28 mouse cellular contexts compared by ENCODE assay signal in the genomic region with DNA sequence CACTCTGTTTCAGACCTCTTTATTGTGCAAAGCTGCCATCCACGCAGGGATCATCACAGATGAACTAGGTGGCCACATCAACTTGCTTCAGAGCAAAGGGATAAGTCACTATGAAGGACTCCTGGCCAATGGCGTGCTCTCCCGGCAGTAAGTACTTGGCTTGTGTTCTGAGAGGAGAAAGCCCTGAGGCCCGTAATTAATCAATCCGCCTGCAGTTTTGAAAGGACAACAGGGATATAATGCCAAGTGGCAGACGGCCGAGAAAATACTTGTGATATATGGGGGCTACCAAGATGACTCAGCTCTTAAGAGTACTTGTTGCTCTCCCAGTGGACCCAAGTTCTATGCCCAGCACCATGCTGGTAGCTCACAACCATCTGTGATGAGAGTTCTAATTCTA. TPM values are rescaled to one million over a fixed set of nuclear protein-coding genes. Genes with fewer than 3 reads are reported as not detected.
DNase-seq lines count a peak whose midpoint lies in the region; ATAC-seq lines count a peak whose summit lies in the region.
"Had no signal": no experiment of that assay in that cellular context is flagged by ENCODE, and none has a peak within 500 bp of the region (broad histone marks: within the 10 kb centered on the region; RNA-seq: fewer than 3 reads in every experiment).

No protein-coding gene starts in this region.

- ATAC-seq in kidney, embryonic 15.5 days (replicated peaks; ENCODE audit: low FRiP score) = no peak
- ATAC-seq: forebrain, embryonic 15.5 days; midbrain, embryonic 13.5 days had no signal

- H3K9me3 ChIP-seq in kidney, embryonic 15.5 days (replicated peaks) = no peaks in the 10 kb centered on the region
- H3K9me3 ChIP-seq: embryonic facial prominence, embryonic 12.5 days; forebrain, embryonic 15.5 days; heart, embryonic 10.5 days; midbrain, embryonic 13.5 days had no signal

- no peaks in the 10 kb centered on the region for H3K4me1 ChIP-seq in kidney, embryonic 15.5 days
- H3K4me1 ChIP-seq: embryonic facial prominence, embryonic 12.5 days; forebrain, embryonic 15.5 days; heart, embryonic 10.5 days; midbrain, embryonic 13.5 days had no signal

- H3K4me3 ChIP-seq in kidney, embryonic 15.5 days (replicated peaks) = no peak overlapping the region
- H3K4me3 ChIP-seq: embryonic facial prominence, embryonic 12.5 days; forebrain, embryonic 15.5 days; heart, embryonic 10.5 days; midbrain, embryonic 13.5 days; myocyte had no signal

- DNase-seq in cerebellum, postnatal 10 days = peak; percentile 15 to 24
- DNase-seq in cerebellum, adult 8-10 months = no peak
- peak; percentile 28 for DNase-seq in kidney, postnatal 14 days
- DNase-seq in Muller cell, postnatal 12 days (ENCODE audit: inconsistent ontology term) = peak; percentile 4
- peak; percentile 31 to 57 for DNase-seq in adrenal gland, postnatal 36 days
- no peak for DNase-seq in right cerebral cortex, postnatal 14 days
- no peak for DNase-seq in layer of hippocampus, postnatal 36 days
- DNase-seq: cerebellum, adult 9-10 months; gastrocnemius, postnatal 36 days; liver; lung, postnatal 10 days had no signal

- H3K36me3 ChIP-seq in kidney, embryonic 15.5 days = peaks cover 24% of the 10 kb centered on the region
- H3K36me3 ChIP-seq: forebrain, embryonic 15.5 days; midbrain, embryonic 13.5 days had no signal

- no peaks in the 10 kb centered on the region for H3K27me3 ChIP-seq in kidney, embryonic 15.5 days
- H3K27me3 ChIP-seq: CH12.LX; embryonic facial prominence, embryonic 12.5 days; forebrain, embryonic 15.5 days; midbrain, embryonic 13.5 days had no signal

- 67% methylated on average over 7 of the region's 7 CpGs for WGBS in kidney, embryonic 15.5 days

- H3K4me2 ChIP-seq in kidney, embryonic 15.5 days = no peak overlapping the region
- H3K4me2 ChIP-seq: embryonic facial prominence, embryonic 12.5 days; forebrain, embryonic 15.5 days; midbrain, embryonic 13.5 days had no signal

- H3K27ac ChIP-seq in kidney, embryonic 15.5 days = no peak overlapping the region
- H3K27ac ChIP-seq: embryonic facial prominence, embryonic 12.5 days; forebrain, embryonic 15.5 days; heart, embryonic 10.5 days; midbrain, embryonic 13.5 days had no signal

- H3K9ac ChIP-seq in kidney, embryonic 15.5 days = no peak overlapping the region
- H3K9ac ChIP-seq: embryonic facial prominence, embryonic 12.5 days; forebrain, embryonic 15.5 days; midbrain, embryonic 13.5 days had no signal

RNA-seq across cellular contexts. Expression of a gene that starts 54.0 kb away (rescaled TPM):
- polyA plus RNA-seq in kidney, embryonic 15.5 days (2015; fragmentation: Nextera tagmentation; extraction: Ambion mirVana) = not detected in 2 replicates
- not detected for total RNA-seq in adrenal gland, postnatal 36 days (2021)
- total RNA-seq in layer of hippocampus, postnatal 36 days (2021) = not detected
- total RNA-seq: CH12.LX; gastrocnemius, postnatal 36 days; layer of hippocampus, postnatal 25 days; left cerebral cortex, postnatal 25 days; megakaryocyte progenitor cell, adult 5-6 weeks; MEL had no signal
- polyA plus RNA-seq: cortical plate, adult 2 months; embryonic facial prominence, embryonic 12.5 days; forebrain, embryonic 15.5 days; heart, embryonic 10.5 days; heart, postnatal 0 days; hindbrain, embryonic 11.5 days; intestine, embryonic 14.5 days; liver, embryonic 16.5 days; midbrain, embryonic 13.5 days; myocyte; small intestine, adult 2 months had no signal

Comparison
In these comparisons a context has a peak if more than half of its experiments do, and no peak if none do; other contexts are left out.
1. DNase-seq: peak in cerebellum, postnatal 10 days (2 of 2), kidney, postnatal 14 days (single experiment), Muller cell, postnatal 12 days (single experiment) and adrenal gland, postnatal 36 days (2 of 2); none in cerebellum, adult 8-10 months (single experiment), right cerebral cortex, postnatal 14 days (single experiment) and layer of hippocampus, postnatal 36 days (0 of 2).